Mouse (Mus musculus): ENCODE results near the gene Fras1. TPM values are rescaled to one million over a fixed set of nuclear protein-coding genes. Genes with fewer than 3 reads are reported as not detected.

Fras1 gene
- total and polyA plus RNA-seq, 2 experiments: 0.75 to 1.1 TPM

DNA sequence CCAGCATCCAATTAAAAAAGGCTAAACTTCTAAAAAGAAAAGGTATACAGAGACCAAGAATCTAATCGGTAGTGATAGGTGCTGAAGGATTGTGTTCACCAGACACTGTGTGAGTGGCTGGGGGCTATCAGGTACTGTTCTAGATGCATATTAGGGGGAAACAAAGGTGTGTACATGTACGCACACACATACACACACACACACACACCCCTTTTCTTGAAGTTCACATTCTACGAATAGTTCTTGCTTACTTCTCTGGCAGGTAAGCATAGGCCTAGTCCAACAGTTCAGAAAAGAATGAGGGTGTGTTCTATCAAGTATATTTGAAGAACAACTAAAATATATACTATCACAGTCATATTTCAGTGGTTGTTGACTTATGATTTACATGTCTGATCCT, 348.9 kb downstream of the Fras1 start:
- Histone ChIP-seq H3K27me3 (ENCODE audit: control insufficient read depth, insufficient read depth, low read length) (no peaks in the 10 kb centered on the region), H3K79me2 (ENCODE audit: control insufficient read depth, insufficient read depth, low read length) (no peaks in the 10 kb centered on the region), H3K27ac (replicated peaks; ENCODE audit: insufficient read depth, low read depth, low read length) (no peak overlapping the region), H3K36me3 (ENCODE audit: control insufficient read depth, insufficient read depth, low read length) (no peaks in the 10 kb centered on the region), H3K4me3 (ENCODE audit: insufficient read depth, low read depth, low read length) (no peak overlapping the region), H3K9ac (ENCODE audit: low read depth, low read length) (no peak overlapping the region), H3K4me1 (ENCODE audit: control insufficient read depth, insufficient read depth, low read length) (no peaks in the 10 kb centered on the region)
- no peak for DNase-seq (ENCODE audit: extremely low read depth, low read depth, low spot score)
- TF ChIP-seq CTCF (IDR thresholded peaks at IDR 0.05; ENCODE audit: low read depth, low read length): no peak
- no peak for TF ChIP-seq POLR2A (IDR thresholded peaks at IDR 0.05; ENCODE audit: extremely low read depth, insufficient read depth, low read length)
- WGBS: 74% methylated on average over 3 of the region's 3 CpGs

DNA sequence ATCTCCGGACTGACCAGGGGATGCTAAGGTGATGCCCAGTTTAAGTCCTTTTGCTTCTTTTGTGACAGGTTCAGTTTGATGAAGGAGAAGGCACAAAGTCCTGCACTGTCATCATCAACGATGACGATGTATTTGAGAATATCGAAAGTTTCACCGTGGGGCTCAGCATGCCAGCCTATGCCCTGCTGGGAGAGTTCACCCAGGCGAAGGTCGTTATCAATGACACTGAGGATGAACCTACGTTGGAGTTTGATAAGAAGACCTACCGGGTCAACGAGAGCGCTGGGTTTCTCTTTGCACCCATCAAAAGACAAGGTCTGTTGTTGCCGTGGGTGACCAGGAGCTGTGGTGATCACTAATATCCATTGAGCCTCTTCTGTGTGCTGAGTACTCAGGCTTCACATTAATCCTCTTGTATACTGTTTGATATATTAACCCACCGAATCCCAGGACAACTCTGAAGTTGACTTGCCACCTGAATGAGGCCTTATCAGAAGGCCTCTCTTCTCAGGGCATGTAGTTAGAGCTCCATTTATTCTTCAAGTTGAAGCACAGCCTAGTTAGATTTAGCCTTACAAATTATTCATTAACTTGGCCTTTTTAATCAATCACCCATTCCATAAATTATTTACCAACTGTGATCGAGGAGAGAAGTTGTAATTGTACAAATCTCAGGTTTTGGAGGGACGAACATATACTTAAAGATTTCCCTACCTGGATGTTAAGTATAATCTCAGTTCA, 365.6 kb downstream of the Fras1 start:
- peak; percentile 94 for DNase-seq (ENCODE audit: extremely low read depth, low read depth, low spot score)
- peaks cover 7% of the 10 kb centered on the region for H3K36me3 ChIP-seq (ENCODE audit: control insufficient read depth, insufficient read depth, low read length)
- H3K9ac ChIP-seq (ENCODE audit: low read depth, low read length): peak overlapping the region; percentile 43
- peaks cover 13% of the 10 kb centered on the region for H3K4me1 ChIP-seq (ENCODE audit: control insufficient read depth, insufficient read depth, low read length)
- peaks cover 3% of the 10 kb centered on the region; the same call in 1 of the 2 replicates for H3K79me2 ChIP-seq (ENCODE audit: control insufficient read depth, insufficient read depth, low read length)
- no peaks in the 10 kb centered on the region for H3K27me3 ChIP-seq (ENCODE audit: control insufficient read depth, insufficient read depth, low read length)
- peak overlapping the region; percentile 93 for H3K27ac ChIP-seq (replicated peaks; ENCODE audit: insufficient read depth, low read depth, low read length)
- no peak for TF ChIP-seq POLR2A (IDR thresholded peaks at IDR 0.05; ENCODE audit: extremely low read depth, insufficient read depth, low read length)
- TF ChIP-seq CTCF (IDR thresholded peaks at IDR 0.05; ENCODE audit: low read depth, low read length): no peak
- peak overlapping the region; percentile 60 for H3K4me3 ChIP-seq (ENCODE audit: insufficient read depth, low read depth, low read length)
- WGBS: 23% methylated on average over 15 of the region's 15 CpGs

DNA sequence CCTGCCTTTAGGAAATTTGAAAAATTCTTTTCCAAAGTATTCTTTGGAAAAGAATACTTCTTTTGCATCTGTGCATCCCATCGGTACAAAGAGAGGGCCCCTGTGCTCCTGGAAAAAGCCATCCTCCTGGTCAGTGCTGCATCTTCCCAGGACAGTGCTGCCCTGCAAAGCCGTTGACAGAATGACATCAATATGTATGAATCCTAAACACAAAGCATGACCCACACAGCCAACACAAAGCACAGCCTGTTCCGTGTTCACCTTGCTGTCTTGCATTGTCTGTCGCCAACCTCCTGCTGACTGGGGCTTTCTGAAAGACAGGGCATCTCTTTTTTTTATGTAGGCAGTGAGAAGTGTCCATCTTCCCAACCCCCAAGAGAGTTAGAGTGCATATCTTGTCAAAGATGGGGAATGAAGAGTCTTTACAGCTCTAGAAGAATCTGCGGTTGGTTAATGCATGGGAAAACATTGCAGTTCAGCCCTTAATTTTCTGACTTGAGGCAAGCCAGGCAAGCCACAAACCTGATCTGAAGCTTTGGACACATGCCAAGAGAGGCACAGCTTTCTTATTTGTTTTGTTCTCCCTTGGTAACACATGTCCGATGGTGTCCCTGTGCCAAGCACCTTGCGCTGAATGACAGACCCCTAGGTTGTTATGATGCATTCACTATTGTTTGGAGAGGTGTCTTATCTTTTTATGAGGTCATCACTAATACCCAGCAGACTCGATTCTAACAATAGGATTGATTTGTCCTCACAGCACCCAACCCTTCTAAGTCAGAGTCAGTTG, 373.6 kb downstream of the Fras1 start:
- no peaks in the 10 kb centered on the region for H3K36me3 ChIP-seq (ENCODE audit: control insufficient read depth, insufficient read depth, low read length)
- no peaks in the 10 kb centered on the region for H3K27me3 ChIP-seq (ENCODE audit: control insufficient read depth, insufficient read depth, low read length)
- no peaks in the 10 kb centered on the region for H3K79me2 ChIP-seq (ENCODE audit: control insufficient read depth, insufficient read depth, low read length)
- no peaks in the 10 kb centered on the region for H3K4me1 ChIP-seq (ENCODE audit: control insufficient read depth, insufficient read depth, low read length)
- H3K9ac ChIP-seq (ENCODE audit: low read depth, low read length): no peak overlapping the region
- TF ChIP-seq CTCF (IDR thresholded peaks at IDR 0.05; ENCODE audit: low read depth, low read length) (no peak), POLR2A (IDR thresholded peaks at IDR 0.05; ENCODE audit: extremely low read depth, insufficient read depth, low read length) (no peak)
- DNase-seq (ENCODE audit: extremely low read depth, low read depth, low spot score): peak; percentile 42
- H3K4me3 ChIP-seq (ENCODE audit: insufficient read depth, low read depth, low read length): no peak overlapping the region
- WGBS: 62% methylated on average over 8 of the region's 8 CpGs
- H3K27ac ChIP-seq (replicated peaks; ENCODE audit: insufficient read depth, low read depth, low read length): no peak overlapping the region

DNA sequence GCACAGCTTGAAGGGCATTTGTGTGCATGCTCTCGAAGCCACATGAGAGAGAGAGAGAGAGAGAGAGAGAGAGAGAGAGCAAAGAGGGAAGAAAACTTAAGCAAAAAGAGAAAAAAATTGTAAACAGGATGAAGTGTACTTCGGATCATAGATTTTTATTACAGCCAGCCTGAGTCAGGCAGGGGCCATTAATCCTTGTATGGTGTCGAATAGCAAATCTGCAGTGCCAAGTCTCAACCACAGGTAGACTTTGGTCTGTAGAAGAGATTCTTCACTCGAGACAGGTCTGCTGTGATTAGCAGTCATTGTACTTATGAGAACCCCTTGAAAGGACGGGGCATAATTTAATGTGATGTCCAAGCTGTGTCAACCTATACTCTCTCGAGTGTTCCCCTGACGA, 383.9 kb downstream of the Fras1 start:
- H3K79me2 ChIP-seq (ENCODE audit: control insufficient read depth, insufficient read depth, low read length): no peaks in the 10 kb centered on the region
- H3K4me1 ChIP-seq (ENCODE audit: control insufficient read depth, insufficient read depth, low read length): no peaks in the 10 kb centered on the region
- no peak overlapping the region for H3K9ac ChIP-seq (ENCODE audit: low read depth, low read length)
- no peaks in the 10 kb centered on the region for H3K27me3 ChIP-seq (ENCODE audit: control insufficient read depth, insufficient read depth, low read length)
- no peak for DNase-seq (ENCODE audit: extremely low read depth, low read depth, low spot score)
- no peaks in the 10 kb centered on the region for H3K36me3 ChIP-seq (ENCODE audit: control insufficient read depth, insufficient read depth, low read length)
- H3K27ac ChIP-seq (replicated peaks; ENCODE audit: insufficient read depth, low read depth, low read length): no peak overlapping the region
- H3K4me3 ChIP-seq (ENCODE audit: insufficient read depth, low read depth, low read length): no peak overlapping the region
- no peak for TF ChIP-seq CTCF (IDR thresholded peaks at IDR 0.05; ENCODE audit: low read depth, low read length)
- no peak for TF ChIP-seq POLR2A (IDR thresholded peaks at IDR 0.05; ENCODE audit: extremely low read depth, insufficient read depth, low read length)
- WGBS: 88% methylated on average over 7 of the region's 7 CpGs

DNA sequence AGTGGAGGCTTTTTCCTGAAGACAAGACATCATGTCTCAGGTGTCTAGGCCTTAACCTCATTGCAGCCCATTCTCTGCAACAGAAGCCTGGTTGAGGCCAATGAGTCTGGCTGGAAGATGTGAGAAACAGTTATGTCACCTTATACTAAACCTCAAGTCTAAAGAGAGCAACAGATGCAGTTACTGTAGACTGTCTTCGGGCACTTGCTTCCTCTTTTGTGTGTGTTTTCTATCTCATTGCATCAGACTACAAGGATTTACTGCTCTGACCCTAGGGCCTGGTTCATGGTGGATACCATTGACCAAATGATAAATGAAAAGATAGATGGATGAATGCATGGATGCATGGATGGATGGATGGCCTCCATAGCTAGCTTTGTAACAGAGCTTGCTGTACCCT, 388.3 kb downstream of the Fras1 start:
- TF ChIP-seq CTCF (IDR thresholded peaks at IDR 0.05; ENCODE audit: low read depth, low read length) (no peak), POLR2A (IDR thresholded peaks at IDR 0.05; ENCODE audit: extremely low read depth, insufficient read depth, low read length) (no peak)
- Histone ChIP-seq H3K79me2 (ENCODE audit: control insufficient read depth, insufficient read depth, low read length) (no peaks in the 10 kb centered on the region), H3K27me3 (ENCODE audit: control insufficient read depth, insufficient read depth, low read length) (no peaks in the 10 kb centered on the region), H3K27ac (replicated peaks; ENCODE audit: insufficient read depth, low read depth, low read length) (no peak overlapping the region), H3K4me3 (ENCODE audit: insufficient read depth, low read depth, low read length) (no peak overlapping the region), H3K4me1 (ENCODE audit: control insufficient read depth, insufficient read depth, low read length) (no peaks in the 10 kb centered on the region), H3K9ac (ENCODE audit: low read depth, low read length) (no peak overlapping the region), H3K36me3 (ENCODE audit: control insufficient read depth, insufficient read depth, low read length) (no peaks in the 10 kb centered on the region)
- no peak for DNase-seq (ENCODE audit: extremely low read depth, low read depth, low spot score)
- WGBS: 77% methylated on average over 1 of the region's 1 CpGs
